Mouse (Mus musculus): ENCODE data around the gene Pxn.

DNA sequence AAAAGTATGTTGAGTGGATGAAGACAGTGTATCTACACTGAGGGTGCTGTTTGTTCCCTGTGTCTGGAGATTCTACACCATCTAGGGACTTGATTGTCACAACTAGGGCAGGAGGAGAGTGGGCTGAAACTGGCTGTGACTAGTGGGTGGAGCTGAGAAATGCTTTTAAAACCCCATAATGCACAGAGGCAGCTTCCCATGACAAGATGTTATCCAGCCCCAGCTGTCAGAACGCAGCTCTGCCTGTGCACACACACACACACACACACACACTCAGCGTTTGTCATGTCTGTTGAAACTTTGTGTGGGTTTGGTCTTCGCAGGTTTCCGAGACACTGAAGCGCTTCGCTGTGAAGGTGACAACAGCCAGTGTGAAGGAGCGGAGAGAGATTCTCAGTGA is 64.6 kb downstream of the Pxn start:
- no peak for TF ChIP-seq CTCF (IDR thresholded peaks at IDR 0.05; ENCODE audit: control insufficient read depth, insufficient read depth, insufficient replicate concordance, low read depth, low read length)
- TF ChIP-seq POLR2A (IDR thresholded peaks at IDR 0.05; ENCODE audit: control insufficient read depth, low read depth, low read length) = no peak
